ENCODE assay signal across 12 mouse cellular contexts in genomic region chr13:45764354-45764753, GRCm38 (mm10).
"Had no signal": no experiment of that assay in that cellular context is flagged by ENCODE, and none has a peak within 500 bp of the region (broad histone marks: within the 10 kb centered on the region; RNA-seq: fewer than 3 reads in every experiment).

No protein-coding gene starts in this region.

- ATAC-seq: midbrain, embryonic 13.5 days had no signal

- H3K4me1 ChIP-seq: midbrain, embryonic 13.5 days had no signal

- H3K4me3 ChIP-seq: limb, embryonic 15.5 days; midbrain, embryonic 13.5 days; neural tube, embryonic 12.5 days had no signal

- H3K9me3 ChIP-seq: limb, embryonic 15.5 days; midbrain, embryonic 13.5 days; neural tube, embryonic 12.5 days had no signal

- DNase-seq: kidney, adult 11 months; kidney, adult 9 months; kidney, postnatal 36 days; lung, adult 18-20 months; lung, postnatal 36 days; thymus, postnatal 4 days had no signal

- H3K4me2 ChIP-seq: limb, embryonic 15.5 days; midbrain, embryonic 13.5 days; neural tube, embryonic 12.5 days had no signal

- H3K27ac ChIP-seq: kidney, postnatal 0 days; limb, embryonic 15.5 days; liver, embryonic 14.5 days; midbrain, embryonic 13.5 days; neural tube, embryonic 12.5 days; stomach, postnatal 0 days had no signal

- H3K27me3 ChIP-seq: limb, embryonic 15.5 days; midbrain, embryonic 13.5 days; neural tube, embryonic 12.5 days had no signal

- H3K9ac ChIP-seq: limb, embryonic 15.5 days; liver, embryonic 14.5 days; midbrain, embryonic 13.5 days; neural tube, embryonic 12.5 days had no signal

- H3K36me3 ChIP-seq: limb, embryonic 15.5 days; neural tube, embryonic 12.5 days had no signal
